Mouse (Mus musculus): Measurements from ENCODE around the gene Tiam1. TPM values are rescaled to one million over a fixed set of nuclear protein-coding genes. Genes with fewer than 3 reads are reported as not detected.

Gene Tiam1
- polyA plus RNA-seq, 1 experiment from 2014 or later: 24.9 TPM

DNA sequence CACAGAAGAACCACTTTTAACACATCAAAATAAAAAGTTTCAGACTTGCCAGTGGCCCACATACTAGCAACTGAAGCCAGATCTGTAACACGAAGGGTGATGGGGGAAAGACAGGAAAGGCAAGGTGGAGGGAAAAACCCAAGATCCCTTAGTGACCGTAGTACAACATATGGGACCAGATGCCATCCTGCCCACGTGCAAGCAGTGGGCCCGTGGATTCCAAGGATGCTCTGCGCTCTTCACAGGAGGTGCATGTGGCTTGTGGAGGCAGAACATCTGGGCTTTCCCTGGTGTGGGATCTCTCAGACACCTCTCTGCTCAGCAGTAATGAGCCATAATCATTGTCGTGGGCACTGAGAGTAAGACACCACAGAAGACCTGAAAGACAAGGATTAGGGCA, 175.5 kb downstream of the Tiam1 start:
- no peak overlapping the region for H3K27ac ChIP-seq (ENCODE audit: low read depth, low read length)

GRCm38 (mm10) chr16:89962876-89963275, 180.7 kb downstream of the Tiam1 start:
- Histone ChIP-seq H3K36me3 (ENCODE audit: control insufficient read depth, insufficient read depth, low read length) (no peaks in the 10 kb centered on the region), H3K4me3 (ENCODE audit: low read depth, low read length) (no peak overlapping the region), H3K27ac (ENCODE audit: low read depth, low read length) (no peak overlapping the region), H3K9me3 (replicated peaks; ENCODE audit: control insufficient read depth, low read length) (no peaks in the 10 kb centered on the region), H3K4me1 (ENCODE audit: control insufficient read depth, insufficient read depth, low read length) (peaks cover 9% of the 10 kb centered on the region; the same call in 1 of the 2 replicates), H3K27me3 (ENCODE audit: control insufficient read depth, insufficient read depth, low read length) (peaks cover 3% of the 10 kb centered on the region; the same call in 1 of the 2 replicates), H3K9ac (ENCODE audit: low read depth, low read length) (no peak overlapping the region), H3K4me2 (no peak overlapping the region)
- 97% methylated on average over 14 of the region's 14 CpGs for WGBS (ENCODE audit: insufficient replicate concordance)
- ATAC-seq (replicated peaks; ENCODE audit: insufficient number of reproducible peaks, low FRiP score, low TSS enrichment): no peak

More for the DNA sequence above, 175.5 kb downstream of the Tiam1 start:
- no peaks in the 10 kb centered on the region for H3K36me3 ChIP-seq (ENCODE audit: control insufficient read depth, insufficient read depth, low read length)
- WGBS (ENCODE audit: insufficient replicate concordance): 82% methylated on average over 6 of the region's 6 CpGs
- no peaks in the 10 kb centered on the region for H3K27me3 ChIP-seq (ENCODE audit: control insufficient read depth, insufficient read depth, low read length)
- no peak overlapping the region for H3K9ac ChIP-seq (ENCODE audit: low read depth, low read length)
- no peak overlapping the region for H3K4me2 ChIP-seq
- H3K9me3 ChIP-seq (replicated peaks; ENCODE audit: control insufficient read depth, low read length): no peaks in the 10 kb centered on the region
- H3K4me1 ChIP-seq (ENCODE audit: control insufficient read depth, insufficient read depth, low read length): no peaks in the 10 kb centered on the region; the same call in 1 of the 2 replicates
- no peak for ATAC-seq (replicated peaks; ENCODE audit: insufficient number of reproducible peaks, low FRiP score, low TSS enrichment)
- H3K4me3 ChIP-seq (ENCODE audit: low read depth, low read length): no peak overlapping the region

GRCm38 (mm10) chr16:89960904-89961303, 182.7 kb downstream of the Tiam1 start:
- 18% methylated on average over 7 of the region's 8 CpGs for WGBS (ENCODE audit: insufficient replicate concordance)
- Histone ChIP-seq H3K4me3 (ENCODE audit: low read depth, low read length) (peak overlapping the region; percentile 55), H3K4me1 (ENCODE audit: control insufficient read depth, insufficient read depth, low read length) (peaks cover 9% of the 10 kb centered on the region; the same call in 1 of the 2 replicates), H3K9me3 (replicated peaks; ENCODE audit: control insufficient read depth, low read length) (no peaks in the 10 kb centered on the region), H3K4me2 (peak overlapping the region; percentile 96), H3K27ac (ENCODE audit: low read depth, low read length) (no peak overlapping the region), H3K27me3 (ENCODE audit: control insufficient read depth, insufficient read depth, low read length) (peaks cover 3% of the 10 kb centered on the region; the same call in 1 of the 2 replicates), H3K9ac (ENCODE audit: low read depth, low read length) (0 out of 2 replicates have a peak overlapping the region, but pooled peaks have one; percentile 34), H3K36me3 (ENCODE audit: control insufficient read depth, insufficient read depth, low read length) (no peaks in the 10 kb centered on the region)
- no peak for ATAC-seq (replicated peaks; ENCODE audit: insufficient number of reproducible peaks, low FRiP score, low TSS enrichment)

DNA sequence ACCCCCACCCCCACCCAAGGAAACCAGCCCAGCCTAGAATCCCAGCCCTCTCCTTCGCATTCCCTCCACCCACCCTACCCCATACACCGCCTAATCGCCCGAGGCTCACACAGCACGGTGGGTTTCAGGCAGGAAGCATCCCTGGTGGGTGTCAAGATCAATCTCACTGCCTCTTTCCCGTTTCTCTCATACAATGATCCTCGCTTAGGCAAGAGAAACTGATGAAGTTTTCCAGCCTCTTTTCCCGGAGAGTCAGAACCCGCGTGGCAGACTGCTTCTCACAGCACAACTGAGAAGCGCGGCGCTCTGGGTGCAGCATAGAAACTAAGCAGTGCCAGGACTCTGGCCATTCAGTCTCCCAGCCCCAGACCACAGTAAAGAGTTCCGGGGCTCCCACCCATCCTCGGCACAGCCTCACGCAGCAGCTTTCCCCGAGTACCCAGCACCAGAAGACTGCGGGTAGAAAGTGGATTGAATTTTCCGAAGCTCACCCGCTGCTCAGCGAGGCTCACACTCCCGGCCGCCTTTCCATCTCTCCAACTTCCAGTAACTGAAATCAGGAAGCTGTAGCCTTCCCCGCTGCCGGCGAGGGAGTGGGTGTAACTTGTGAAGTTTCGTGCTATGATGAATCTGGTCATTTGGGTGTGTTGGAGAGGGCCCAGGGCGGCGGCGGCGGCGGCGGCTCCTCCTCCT, 183.2 kb downstream of the Tiam1 start:
- no peaks in the 10 kb centered on the region for H3K9me3 ChIP-seq (replicated peaks; ENCODE audit: control insufficient read depth, low read length)
- peaks cover 3% of the 10 kb centered on the region; the same call in 1 of the 2 replicates for H3K27me3 ChIP-seq (ENCODE audit: control insufficient read depth, insufficient read depth, low read length)
- WGBS (ENCODE audit: insufficient replicate concordance): under 1% methylated on average over 32 of the region's 33 CpGs
- H3K9ac ChIP-seq (ENCODE audit: low read depth, low read length): peak overlapping the region; percentile 67
- H3K27ac ChIP-seq (ENCODE audit: low read depth, low read length): peak overlapping the region; percentile 50; the same call in 1 of the 2 replicates
- peak overlapping the region; percentile 96 for H3K4me2 ChIP-seq
- H3K4me1 ChIP-seq (ENCODE audit: control insufficient read depth, insufficient read depth, low read length): peaks cover 9% of the 10 kb centered on the region; the same call in 1 of the 2 replicates
- H3K36me3 ChIP-seq (ENCODE audit: control insufficient read depth, insufficient read depth, low read length): no peaks in the 10 kb centered on the region
- H3K4me3 ChIP-seq (ENCODE audit: low read depth, low read length): peak overlapping the region; percentile 55
- peak; percentile 59 for ATAC-seq (replicated peaks; ENCODE audit: insufficient number of reproducible peaks, low FRiP score, low TSS enrichment)

- H3K9me3 ChIP-seq (replicated peaks; ENCODE audit: control insufficient read depth, low read length): no peaks in the 10 kb centered on the region
- WGBS (ENCODE audit: insufficient replicate concordance): 20% methylated on average over 12 of the region's 12 CpGs
- H3K4me2 ChIP-seq: peak overlapping the region; percentile 14
- no peak for ATAC-seq (replicated peaks; ENCODE audit: insufficient number of reproducible peaks, low FRiP score, low TSS enrichment)
- H3K27me3 ChIP-seq (ENCODE audit: control insufficient read depth, insufficient read depth, low read length): peaks cover 3% of the 10 kb centered on the region; the same call in 1 of the 2 replicates
- no peaks in the 10 kb centered on the region for H3K36me3 ChIP-seq (ENCODE audit: control insufficient read depth, insufficient read depth, low read length)
- no peak overlapping the region for H3K4me3 ChIP-seq (ENCODE audit: low read depth, low read length)
- no peak overlapping the region for H3K27ac ChIP-seq (ENCODE audit: low read depth, low read length)
- peaks cover 9% of the 10 kb centered on the region; the same call in 1 of the 2 replicates for H3K4me1 ChIP-seq (ENCODE audit: control insufficient read depth, insufficient read depth, low read length)
- no peak overlapping the region for H3K9ac ChIP-seq (ENCODE audit: low read depth, low read length)
Measured at GRCm38 (mm10) chr16:89958982-89959381, 184.6 kb downstream of the Tiam1 start.

GRCm38 (mm10) chr16:89958030-89958429, 185.5 kb downstream of the Tiam1 start:
- Histone ChIP-seq H3K9me3 (replicated peaks; ENCODE audit: control insufficient read depth, low read length) (no peaks in the 10 kb centered on the region), H3K27ac (ENCODE audit: low read depth, low read length) (no peak overlapping the region), H3K9ac (ENCODE audit: low read depth, low read length) (no peak overlapping the region), H3K4me1 (ENCODE audit: control insufficient read depth, insufficient read depth, low read length) (peaks cover 9% of the 10 kb centered on the region; the same call in 1 of the 2 replicates), H3K36me3 (ENCODE audit: control insufficient read depth, insufficient read depth, low read length) (no peaks in the 10 kb centered on the region), H3K4me2 (no peak overlapping the region), H3K27me3 (ENCODE audit: control insufficient read depth, insufficient read depth, low read length) (peaks cover 3% of the 10 kb centered on the region; the same call in 1 of the 2 replicates), H3K4me3 (ENCODE audit: low read depth, low read length) (no peak overlapping the region)
- WGBS (ENCODE audit: insufficient replicate concordance): 83% methylated on average over 10 of the region's 10 CpGs
- no peak for ATAC-seq (replicated peaks; ENCODE audit: insufficient number of reproducible peaks, low FRiP score, low TSS enrichment)

- ATAC-seq (replicated peaks; ENCODE audit: insufficient number of reproducible peaks, low FRiP score, low TSS enrichment): peak; percentile 35; the same call in 1 of the 2 replicates
- H3K27me3 ChIP-seq (ENCODE audit: control insufficient read depth, insufficient read depth, low read length): peaks cover 3% of the 10 kb centered on the region; the same call in 1 of the 2 replicates
- H3K4me2 ChIP-seq: no peak overlapping the region
- 74% methylated on average over 8 of the region's 8 CpGs for WGBS (ENCODE audit: insufficient replicate concordance)
- H3K4me1 ChIP-seq (ENCODE audit: control insufficient read depth, insufficient read depth, low read length): peaks cover 3% of the 10 kb centered on the region; the same call in 1 of the 2 replicates
- no peak overlapping the region for H3K27ac ChIP-seq (ENCODE audit: low read depth, low read length)
- H3K9ac ChIP-seq (ENCODE audit: low read depth, low read length): no peak overlapping the region
- no peaks in the 10 kb centered on the region for H3K36me3 ChIP-seq (ENCODE audit: control insufficient read depth, insufficient read depth, low read length)
- H3K4me3 ChIP-seq (ENCODE audit: low read depth, low read length): no peak overlapping the region
- H3K9me3 ChIP-seq (replicated peaks; ENCODE audit: control insufficient read depth, low read length): no peaks in the 10 kb centered on the region
Measured at GRCm38 (mm10) chr16:89954525-89954924, 189.0 kb downstream of the Tiam1 start.

DNA sequence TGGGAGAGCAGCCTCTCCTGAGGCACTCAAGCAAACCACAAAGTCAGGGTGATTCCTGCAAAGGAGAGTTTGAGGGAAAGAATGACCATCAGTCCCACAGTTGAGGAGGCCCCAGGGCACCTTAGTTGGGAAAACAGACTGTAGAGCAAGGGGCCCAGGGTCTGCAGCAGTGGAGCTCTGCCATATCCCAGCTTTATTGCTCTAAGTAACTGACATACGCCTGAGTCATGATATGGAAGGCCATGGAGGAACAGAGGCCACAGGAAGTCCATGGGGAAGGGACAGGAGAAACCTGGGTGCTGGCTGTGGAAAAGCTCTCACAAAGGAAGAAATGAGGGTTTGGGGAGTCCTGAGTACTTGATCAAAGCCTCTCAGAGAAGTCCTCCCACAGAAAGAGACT, 189.5 kb downstream of the Tiam1 start:
- no peak overlapping the region for H3K27ac ChIP-seq (ENCODE audit: low read depth, low read length)
- H3K4me1 ChIP-seq (ENCODE audit: control insufficient read depth, insufficient read depth, low read length): peaks cover 2% of the 10 kb centered on the region; the same call in 1 of the 2 replicates
- no peak for ATAC-seq (replicated peaks; ENCODE audit: insufficient number of reproducible peaks, low FRiP score, low TSS enrichment)
- WGBS (ENCODE audit: insufficient replicate concordance): 85% methylated on average over 1 of the region's 1 CpGs
- no peak overlapping the region for H3K4me3 ChIP-seq (ENCODE audit: low read depth, low read length)
- no peak overlapping the region for H3K9ac ChIP-seq (ENCODE audit: low read depth, low read length)
- H3K36me3 ChIP-seq (ENCODE audit: control insufficient read depth, insufficient read depth, low read length): no peaks in the 10 kb centered on the region
- H3K4me2 ChIP-seq: no peak overlapping the region
- H3K27me3 ChIP-seq (ENCODE audit: control insufficient read depth, insufficient read depth, low read length): peaks cover 3% of the 10 kb centered on the region; the same call in 1 of the 2 replicates
- H3K9me3 ChIP-seq (replicated peaks; ENCODE audit: control insufficient read depth, low read length): no peaks in the 10 kb centered on the region
